Mouse (Mus musculus): ENCODE measurements around the gene Ucn. TPM values are rescaled to one million over a fixed set of nuclear protein-coding genes. Genes with fewer than 3 reads are reported as not detected.

The Ucn gene
- not detected in 2 replicates for total RNA-seq (2017)

DNA sequence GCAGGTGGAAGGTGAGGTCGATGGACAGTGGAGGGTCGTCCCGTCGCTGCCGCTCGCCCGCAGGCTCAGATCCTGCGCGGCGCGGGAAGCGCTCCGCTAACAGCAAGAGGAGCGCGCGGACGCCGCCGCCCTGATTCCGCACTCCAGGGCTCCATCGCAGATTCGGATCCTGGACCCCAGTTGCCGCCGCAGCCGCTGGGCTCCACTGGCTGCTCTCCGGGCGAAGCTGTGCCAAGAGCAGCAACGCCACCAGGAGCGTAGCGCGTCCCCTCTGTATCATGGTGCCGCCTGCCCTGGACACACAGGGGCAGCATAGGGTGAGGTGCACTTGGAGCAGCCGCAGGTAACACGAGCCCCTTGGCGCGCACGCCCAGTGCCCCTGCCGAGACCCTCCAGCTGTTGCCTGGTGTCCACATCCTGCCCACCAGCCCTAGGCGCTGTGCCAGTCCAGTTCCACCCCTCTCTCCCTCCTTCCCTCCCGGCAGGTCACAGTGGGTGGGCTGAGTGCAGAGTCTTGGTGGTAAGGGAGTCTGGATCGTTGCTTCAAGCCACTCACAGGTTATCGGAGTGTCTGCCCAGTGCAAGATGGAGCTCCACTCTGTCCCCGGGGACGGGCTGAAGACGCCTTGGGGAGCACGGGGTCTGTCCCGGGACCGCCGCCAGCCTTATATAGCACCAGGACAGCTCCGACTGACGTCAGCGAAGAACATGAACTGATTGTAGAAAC is at the start of gene Ucn:
Gene Ucn, minus strand, starts transcription at position 589 of the 727 bp plus-strand sequence.
- ATAC-seq (replicated peaks in 1 of 2; ENCODE audit: insufficient read depth in 1 of 2, low FRiP score in 2 of 2, low TSS enrichment in 1 of 2, low read depth in 1 of 2, poor library complexity in 2 of 2, severe bottlenecking in 2 of 2): peak; percentile 12 to 25; a peak in 1 of 4 replicates

DNA sequence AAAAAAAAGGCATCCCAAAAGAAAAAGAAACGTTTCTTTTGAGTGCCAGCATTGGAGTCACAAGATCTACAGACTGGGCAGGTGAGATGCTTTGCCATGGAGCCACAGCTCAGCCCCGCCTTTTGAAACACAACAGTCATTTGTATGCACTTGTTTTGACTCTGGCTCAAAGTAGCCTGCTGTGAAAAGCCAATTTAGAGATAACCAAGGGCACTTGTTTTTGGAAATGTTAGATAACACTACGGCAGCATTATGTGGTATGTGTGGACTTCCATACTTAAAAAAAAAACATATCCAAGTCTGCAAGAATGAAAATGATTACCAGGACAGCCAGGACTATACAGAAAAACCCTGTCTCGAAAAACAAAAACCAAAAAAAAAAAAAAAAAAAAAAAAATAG is 45.0 kb upstream of the Ucn start:
- no peak for ATAC-seq (replicated peaks in 1 of 2; ENCODE audit: insufficient read depth in 1 of 2, low FRiP score in 2 of 2, low TSS enrichment in 1 of 2, low read depth in 1 of 2, poor library complexity in 2 of 2, severe bottlenecking in 2 of 2)

DNA sequence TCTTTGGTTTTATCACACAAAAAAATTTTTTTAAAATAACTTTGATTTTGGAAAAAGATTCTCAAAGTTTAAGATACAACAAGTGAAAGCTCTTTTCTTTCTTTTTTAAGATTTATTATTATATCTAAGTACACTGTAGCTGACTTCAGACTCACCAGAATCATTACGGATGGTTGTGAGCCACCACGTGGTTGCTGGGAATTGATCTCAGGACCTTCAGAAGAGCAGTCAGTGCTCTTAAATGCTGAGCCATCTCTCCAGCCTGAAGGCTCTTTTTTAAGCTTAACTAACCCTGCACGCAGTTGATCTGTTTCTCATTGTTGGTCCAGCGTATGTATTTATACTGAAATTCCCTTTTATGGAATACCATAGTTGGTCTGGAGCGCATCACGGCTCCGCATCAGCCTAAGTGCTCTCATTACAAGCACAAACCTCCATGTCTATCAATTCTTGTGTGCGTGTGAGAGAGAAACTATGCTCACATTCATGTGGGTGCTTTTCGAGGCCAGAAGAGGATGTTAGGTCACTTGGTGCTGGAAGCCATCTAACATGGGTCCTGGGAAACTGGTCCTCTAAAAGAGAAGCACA is 42.6 kb upstream of the Ucn start:
- no peak for ATAC-seq (replicated peaks in 1 of 2; ENCODE audit: insufficient read depth in 1 of 2, low FRiP score in 2 of 2, low TSS enrichment in 1 of 2, low read depth in 1 of 2, poor library complexity in 2 of 2, severe bottlenecking in 2 of 2)

DNA sequence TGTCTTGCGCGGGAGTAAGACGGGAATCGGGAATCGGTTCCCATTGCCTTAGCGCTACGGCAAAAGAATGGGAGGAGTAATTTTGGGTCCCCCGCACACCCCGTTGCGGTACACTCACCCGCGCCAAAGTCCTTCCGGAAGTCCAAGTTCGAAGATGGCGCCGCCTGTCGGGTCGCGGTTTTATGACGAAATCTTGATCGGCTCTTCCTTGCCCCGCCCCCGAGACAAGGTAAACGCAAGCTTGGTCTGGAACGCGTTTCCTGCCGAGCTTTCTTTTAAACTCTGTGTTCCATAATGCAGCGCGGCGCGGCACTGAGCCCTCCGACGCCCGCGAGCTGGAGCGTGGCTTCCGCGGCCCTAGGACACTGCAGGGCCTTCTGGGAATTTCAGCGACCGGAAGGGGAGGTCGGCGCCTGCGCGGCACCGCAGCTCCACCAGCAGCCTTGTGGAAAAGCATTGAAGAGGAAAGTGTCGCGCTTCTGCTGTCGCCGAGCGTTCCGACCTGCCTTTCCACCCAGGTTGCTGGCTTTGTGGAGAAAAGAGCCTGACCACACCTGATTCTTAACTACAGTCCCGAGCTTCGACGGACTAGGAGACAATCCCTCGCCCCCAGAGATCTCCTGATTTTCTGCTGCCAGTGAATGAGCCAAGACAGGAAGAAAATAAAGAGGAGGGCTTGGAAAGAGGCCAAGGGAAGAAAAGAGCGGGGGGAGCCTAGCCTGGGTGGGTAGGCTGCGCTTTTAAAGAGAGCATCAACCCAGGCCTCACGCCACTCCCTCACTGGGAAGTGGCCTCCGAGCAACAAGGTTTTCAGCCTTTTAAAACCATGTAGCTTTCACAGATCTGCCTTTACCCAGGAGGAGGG is 41.4 kb upstream of the Ucn start, which contains the start of the genes Gm29609 and Gtf3c2:
Gene Gm29609, minus strand, starts transcription at position 146 of the 865 bp plus-strand sequence.
Gene Gtf3c2, minus strand, starts transcription at position 379 of the 865 bp plus-strand sequence.
- ATAC-seq (replicated peaks in 1 of 2; ENCODE audit: insufficient read depth in 1 of 2, low FRiP score in 2 of 2, low TSS enrichment in 1 of 2, low read depth in 1 of 2, poor library complexity in 2 of 2, severe bottlenecking in 2 of 2): peak; percentile 88 to 89

DNA sequence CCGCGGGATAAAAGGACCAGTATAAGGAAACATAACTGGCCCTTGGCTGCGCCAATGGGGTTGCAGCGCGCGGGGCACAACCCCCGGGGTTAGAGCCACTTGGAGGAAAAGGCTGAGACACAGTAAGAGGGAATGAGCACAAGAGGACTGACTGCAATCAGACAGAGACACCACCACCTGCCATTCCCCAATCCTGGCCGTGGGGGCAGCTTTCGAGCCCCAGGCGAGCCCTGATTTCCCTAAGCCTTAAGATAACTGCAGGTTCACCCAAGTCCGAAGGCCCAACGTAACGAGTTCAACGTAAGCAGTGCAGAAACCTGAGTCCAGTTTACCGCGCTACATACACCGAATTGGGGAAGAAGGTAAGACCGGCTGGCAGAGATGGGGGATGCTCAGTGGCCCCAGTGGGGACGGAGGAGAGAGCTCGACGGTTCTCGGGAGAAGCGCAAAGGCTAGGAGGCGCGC is 40.7 kb upstream of the Ucn start:
- peak; percentile 12 to 59 for ATAC-seq (replicated peaks in 1 of 2; ENCODE audit: insufficient read depth in 1 of 2, low FRiP score in 2 of 2, low TSS enrichment in 1 of 2, low read depth in 1 of 2, poor library complexity in 2 of 2, severe bottlenecking in 2 of 2)

DNA sequence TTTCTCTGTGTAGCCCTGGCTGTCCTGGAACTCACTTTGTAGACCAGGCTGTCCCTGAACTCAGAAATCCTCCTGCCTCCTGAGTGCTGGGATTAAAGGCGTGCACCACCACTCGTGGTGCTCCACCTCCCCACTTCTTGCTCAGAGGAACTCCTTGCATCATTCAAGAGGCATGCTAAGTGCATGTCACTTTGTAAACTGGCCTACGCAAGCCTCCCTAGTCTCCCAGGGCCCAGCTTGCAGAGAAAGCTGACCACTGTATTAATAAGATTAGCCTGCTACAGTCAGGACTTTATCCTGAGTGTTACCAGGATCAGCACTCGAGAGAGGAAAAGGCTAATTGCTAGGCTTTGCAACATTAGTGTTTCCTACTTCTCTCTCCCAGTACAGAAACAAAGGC is 30.0 kb upstream of the Ucn start:
- no peak for ATAC-seq (replicated peaks in 1 of 2; ENCODE audit: insufficient read depth in 1 of 2, low FRiP score in 2 of 2, low TSS enrichment in 1 of 2, low read depth in 1 of 2, poor library complexity in 2 of 2, severe bottlenecking in 2 of 2)

DNA sequence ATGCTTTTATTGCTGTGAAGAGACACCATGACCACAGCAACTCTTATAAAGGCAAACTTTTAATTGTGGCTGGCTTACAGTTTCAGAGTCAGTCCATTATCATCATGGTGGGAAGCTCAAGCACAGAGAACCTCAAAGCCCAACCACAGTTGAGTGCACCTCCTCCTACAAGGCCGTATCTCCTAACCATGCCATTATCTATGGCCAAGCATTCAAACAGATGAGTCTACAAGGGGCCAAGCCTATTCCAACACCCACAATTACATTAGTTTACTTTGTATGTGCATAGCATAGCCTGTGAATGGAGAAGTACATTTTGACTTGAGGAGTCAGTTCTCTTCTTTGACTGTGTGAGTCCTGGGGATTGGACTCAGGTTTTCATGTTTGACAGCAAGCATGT is 26.2 kb upstream of the Ucn start:
- ATAC-seq (replicated peaks in 1 of 2; ENCODE audit: insufficient read depth in 1 of 2, low FRiP score in 2 of 2, low TSS enrichment in 1 of 2, low read depth in 1 of 2, poor library complexity in 2 of 2, severe bottlenecking in 2 of 2): no peak

DNA sequence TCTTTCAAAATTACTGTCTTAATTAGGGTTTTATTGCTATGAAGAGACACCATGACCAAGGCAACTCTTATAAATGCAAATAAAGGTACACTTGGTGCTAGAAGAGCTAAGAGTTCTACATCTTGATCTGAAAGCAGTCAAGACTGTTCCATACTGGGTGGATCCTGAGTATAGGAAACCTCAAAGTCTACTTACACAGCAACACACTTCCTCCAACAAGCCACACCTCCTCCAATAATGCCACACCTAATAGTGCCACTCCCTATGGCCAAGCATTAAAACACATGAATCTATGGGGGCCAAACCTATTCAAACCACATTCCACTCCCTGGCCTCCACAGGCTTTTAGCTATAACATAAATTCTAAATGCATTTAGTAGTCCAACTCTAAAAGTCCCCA is 23.8 kb upstream of the Ucn start:
- no peak for ATAC-seq (replicated peaks in 1 of 2; ENCODE audit: insufficient read depth in 1 of 2, low FRiP score in 2 of 2, low TSS enrichment in 1 of 2, low read depth in 1 of 2, poor library complexity in 2 of 2, severe bottlenecking in 2 of 2)

DNA sequence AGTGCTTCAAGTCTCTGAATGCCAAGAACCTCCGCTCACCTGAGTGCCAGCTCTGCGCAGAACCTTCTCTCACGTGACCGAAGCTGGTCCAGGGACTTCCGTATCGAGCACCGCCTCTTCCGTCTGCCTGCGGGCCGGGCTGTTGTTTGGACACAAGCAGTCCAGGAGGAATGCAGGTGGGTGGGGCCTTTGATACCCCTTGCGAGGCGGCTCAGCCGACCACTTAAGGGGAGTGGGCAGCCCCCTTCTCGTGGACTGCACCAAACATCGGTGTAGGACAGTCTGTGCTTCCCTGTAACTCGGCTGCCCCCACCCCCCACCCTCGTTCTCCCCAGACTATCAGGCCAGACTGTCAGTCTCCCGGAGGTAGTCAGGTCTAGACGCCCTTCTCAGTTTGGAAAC is 15.5 kb upstream of the Ucn start, which contains the start of gene Mpv17:
Gene Mpv17, minus strand, starts transcription at position 100 of the 402 bp plus-strand sequence.
- ATAC-seq (replicated peaks in 1 of 2; ENCODE audit: insufficient read depth in 1 of 2, low FRiP score in 2 of 2, low TSS enrichment in 1 of 2, low read depth in 1 of 2, poor library complexity in 2 of 2, severe bottlenecking in 2 of 2): peak; percentile 89 to 95

DNA sequence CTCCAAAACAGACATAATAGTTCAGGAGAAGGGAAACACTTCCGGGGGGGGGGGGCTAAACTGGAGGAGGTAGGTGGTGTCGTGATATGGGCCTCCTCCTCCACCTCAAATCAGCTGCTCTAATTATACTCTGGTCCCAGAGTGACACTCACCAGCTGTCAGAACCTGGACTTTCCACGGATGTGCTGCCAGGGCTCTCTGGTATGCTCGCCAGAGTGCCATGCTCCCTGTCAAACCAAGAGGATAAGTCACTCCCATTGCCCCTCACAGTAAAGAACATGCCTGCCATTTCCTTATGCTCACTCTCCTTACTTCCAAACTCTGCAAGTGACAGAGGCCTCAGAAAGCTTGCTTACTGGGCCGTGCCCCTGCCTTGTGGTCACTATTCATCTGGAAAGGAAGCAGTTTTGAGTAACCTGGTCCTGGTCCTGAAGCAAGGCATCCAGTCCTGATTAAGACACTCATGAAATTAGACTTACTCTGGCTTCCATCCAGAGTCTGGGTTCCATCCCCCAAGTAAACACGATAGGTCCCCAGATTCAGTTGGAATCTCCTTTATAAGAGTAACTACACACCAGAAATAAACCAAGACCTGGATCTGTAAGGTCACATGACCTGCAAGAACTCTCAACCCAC is 15.0 kb upstream of the Ucn start:
- 0 out of 4 replicates have a peak, but pooled peaks have one; percentile 1 to 7 for ATAC-seq (replicated peaks in 1 of 2; ENCODE audit: insufficient read depth in 1 of 2, low FRiP score in 2 of 2, low TSS enrichment in 1 of 2, low read depth in 1 of 2, poor library complexity in 2 of 2, severe bottlenecking in 2 of 2)

DNA sequence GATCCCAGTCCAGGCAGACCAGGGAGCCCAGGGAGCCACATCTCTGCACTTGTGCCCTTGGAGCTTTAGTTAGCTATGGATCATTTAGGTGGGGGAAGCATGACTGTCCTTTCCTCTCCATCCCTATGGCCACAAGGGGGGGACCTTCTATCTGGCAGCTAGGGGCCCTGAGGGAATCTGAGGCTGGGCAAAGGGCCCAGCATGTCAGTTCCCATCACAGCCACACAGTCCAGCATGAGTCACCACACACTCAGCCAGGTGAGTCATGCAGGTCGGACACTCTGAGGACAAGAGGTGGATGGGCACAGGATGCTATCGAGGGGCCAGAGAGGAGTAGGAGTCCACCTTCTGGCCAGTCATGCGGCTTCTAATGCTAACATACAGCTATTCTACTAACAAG is 13.1 kb upstream of the Ucn start:
- no peak for ATAC-seq (replicated peaks in 1 of 2; ENCODE audit: insufficient read depth in 1 of 2, low FRiP score in 2 of 2, low TSS enrichment in 1 of 2, low read depth in 1 of 2, poor library complexity in 2 of 2, severe bottlenecking in 2 of 2)

DNA sequence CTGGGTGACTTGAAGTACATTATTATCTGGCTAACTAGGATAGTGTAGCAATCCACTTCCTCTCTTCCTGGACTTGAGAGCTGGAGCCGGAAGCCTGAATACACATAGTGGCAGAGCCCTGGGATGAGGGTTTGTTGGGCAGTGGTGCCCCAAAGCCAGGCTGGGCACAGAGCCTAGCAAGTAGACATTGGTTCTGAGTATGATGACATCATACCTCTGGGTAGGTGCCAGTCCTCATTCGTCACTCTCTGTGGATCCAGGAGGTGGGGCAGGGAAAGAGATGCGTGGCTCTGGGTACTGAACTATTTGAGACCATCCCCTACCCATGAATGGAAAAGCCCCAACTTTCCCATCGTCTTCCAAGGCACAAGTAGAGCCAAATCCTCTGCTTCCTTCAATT is 11.2 kb upstream of the Ucn start:
- no peak for ATAC-seq (replicated peaks in 1 of 2; ENCODE audit: insufficient read depth in 1 of 2, low FRiP score in 2 of 2, low TSS enrichment in 1 of 2, low read depth in 1 of 2, poor library complexity in 2 of 2, severe bottlenecking in 2 of 2)

DNA sequence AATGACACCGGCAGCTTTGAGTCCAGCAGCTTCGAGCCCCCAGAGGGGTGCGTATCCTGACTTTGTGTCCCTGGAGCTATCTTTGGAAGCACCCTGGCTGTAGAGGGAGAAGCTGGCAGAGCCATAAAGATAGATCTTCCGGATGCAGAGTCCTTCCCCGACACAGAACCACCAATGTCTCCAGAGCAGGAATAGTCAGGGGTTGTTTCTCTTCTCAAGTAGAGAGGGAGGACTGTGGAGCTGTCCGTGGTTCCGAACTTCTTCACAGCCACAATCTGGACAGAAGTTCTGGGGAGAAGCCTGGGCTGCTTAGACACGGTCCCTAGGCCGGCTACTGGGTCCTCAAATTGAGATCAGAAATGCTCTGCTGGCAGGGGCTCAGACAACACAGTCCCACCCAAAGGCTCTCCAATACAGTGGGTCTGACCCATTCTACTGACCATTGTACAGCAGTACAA is 368 bp upstream of the Ucn start:
- peak in 1 of 2 experiments; percentile 17; a peak in 1 of 4 replicates for ATAC-seq (replicated peaks in 1 of 2; ENCODE audit: insufficient read depth in 1 of 2, low FRiP score in 2 of 2, low TSS enrichment in 1 of 2, low read depth in 1 of 2, poor library complexity in 2 of 2, severe bottlenecking in 2 of 2)

DNA sequence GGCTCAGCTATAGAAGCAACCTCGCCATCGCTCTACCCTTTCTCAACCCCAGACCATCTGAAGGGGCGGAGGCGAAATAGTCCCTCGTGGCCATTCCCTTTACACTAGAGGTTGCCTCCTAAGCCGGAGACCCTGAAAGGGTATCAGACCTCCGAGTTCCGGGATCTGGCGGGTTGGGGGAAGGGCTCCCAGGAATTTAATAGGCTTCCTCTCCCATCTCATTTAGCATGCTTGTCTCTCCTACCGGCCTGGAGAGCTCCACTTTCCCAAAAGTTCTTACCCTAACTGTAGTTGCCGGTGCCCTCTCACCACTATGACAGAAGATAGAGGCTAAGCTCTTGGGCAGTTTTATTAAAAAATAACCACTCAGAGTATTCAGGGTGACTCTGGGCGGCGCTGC is 971 bp downstream of the Ucn start:
- no peak for ATAC-seq (replicated peaks in 1 of 2; ENCODE audit: insufficient read depth in 1 of 2, low FRiP score in 2 of 2, low TSS enrichment in 1 of 2, low read depth in 1 of 2, poor library complexity in 2 of 2, severe bottlenecking in 2 of 2)

DNA sequence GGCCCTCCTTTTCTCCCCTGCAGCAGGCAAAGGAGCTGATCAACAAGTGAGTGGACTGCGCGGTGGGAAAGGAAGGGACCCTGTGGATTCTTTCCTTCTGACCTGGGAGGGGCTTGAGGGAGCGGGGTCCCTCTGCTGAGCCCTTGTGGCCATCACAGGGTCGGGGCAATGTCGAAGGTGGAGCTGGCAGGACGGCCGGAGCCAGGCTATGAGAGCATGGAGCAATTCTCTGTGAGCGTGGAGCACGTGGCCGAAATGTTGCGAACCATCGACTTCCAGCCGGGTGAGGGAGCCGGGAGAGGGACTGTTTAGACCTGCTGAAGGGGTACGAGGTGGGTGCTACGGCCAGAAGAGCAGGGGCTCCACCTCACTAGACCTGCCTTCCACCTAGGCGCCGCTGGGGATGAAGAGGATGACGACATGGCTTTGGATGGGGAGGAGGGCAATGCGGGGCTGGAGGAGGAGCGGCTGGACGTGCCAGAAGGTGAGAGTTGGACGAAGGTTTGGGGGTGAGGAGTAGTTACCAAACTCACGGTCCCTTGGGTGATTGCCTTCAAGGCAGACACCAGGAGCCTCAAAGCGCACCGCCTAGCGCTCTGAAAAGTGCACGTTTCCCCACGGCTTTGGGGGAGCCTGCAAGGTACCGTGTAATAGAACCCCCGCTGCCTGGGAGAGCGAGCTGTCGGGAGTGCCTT is 1.8 kb downstream of the Ucn start:
- ATAC-seq (replicated peaks in 1 of 2; ENCODE audit: insufficient read depth in 1 of 2, low FRiP score in 2 of 2, low TSS enrichment in 1 of 2, low read depth in 1 of 2, poor library complexity in 2 of 2, severe bottlenecking in 2 of 2): no peak

DNA sequence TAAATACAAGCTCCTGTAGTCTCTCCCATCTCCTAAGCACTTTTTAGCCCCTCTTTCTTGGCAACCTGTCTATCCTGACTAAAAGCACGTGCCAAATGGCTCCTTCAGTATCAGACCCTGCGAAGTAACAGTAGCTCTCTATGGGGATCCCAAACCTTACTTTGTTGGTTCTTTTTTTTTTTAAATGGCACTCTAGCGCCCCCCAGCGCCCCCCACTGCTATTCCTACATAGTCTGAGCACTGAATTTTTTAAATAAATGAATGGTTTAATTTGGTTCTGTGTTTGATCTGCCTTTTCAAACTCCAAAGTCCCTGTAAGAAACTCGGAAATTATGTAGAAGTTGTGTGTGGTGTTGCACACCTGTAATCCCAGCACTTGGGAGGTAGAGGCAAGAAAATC is 12.6 kb downstream of the Ucn start:
- no peak for ATAC-seq (replicated peaks in 1 of 2; ENCODE audit: insufficient read depth in 1 of 2, low FRiP score in 2 of 2, low TSS enrichment in 1 of 2, low read depth in 1 of 2, poor library complexity in 2 of 2, severe bottlenecking in 2 of 2)

DNA sequence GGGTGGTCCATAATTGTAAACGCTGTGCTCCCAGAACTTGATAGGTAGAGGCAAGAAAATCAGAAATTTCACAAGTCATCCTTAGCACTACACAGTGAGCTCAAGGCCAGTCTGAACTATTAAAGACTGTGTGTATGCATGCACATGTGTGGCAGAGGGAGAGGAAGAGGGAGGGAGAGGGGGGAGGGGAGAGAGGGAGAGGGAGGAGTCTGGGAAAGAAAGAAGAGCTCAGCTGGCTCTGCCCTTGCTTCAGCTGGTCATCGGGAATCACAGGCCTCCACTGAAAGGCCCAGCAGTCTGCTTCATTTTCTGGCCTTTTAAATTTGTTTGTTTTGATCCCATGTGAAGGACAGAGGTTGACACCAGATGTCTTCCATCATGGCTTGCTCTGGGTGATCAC is 15.1 kb downstream of the Ucn start:
- ATAC-seq (replicated peaks in 1 of 2; ENCODE audit: insufficient read depth in 1 of 2, low FRiP score in 2 of 2, low TSS enrichment in 1 of 2, low read depth in 1 of 2, poor library complexity in 2 of 2, severe bottlenecking in 2 of 2): no peak

Data from hematopoietic stem cell, adult 5-6 weeks (primary cell).